Mouse (Mus musculus) kidney, embryonic 15.5 days (tissue): ENCODE data around the gene Ttc3. TPM values are rescaled to one million over a fixed set of nuclear protein-coding genes. Genes with fewer than 3 reads are reported as not detected.

Experiments
- ATAC-seq: fragments of 200-750 bp; cut with Nextera tagmentation; replicated peaks from 2 replicates; pipeline ENCODE4 v1.8.0; 2017; ENCODE audit warnings: moderate TSS enrichment; ENCODE audit not compliant: low FRiP score
- H3K27ac ChIP-seq: fragments of 300-500 bp; sonication (generic); 2 replicates; pipeline ENCODE4 v1.5.1; 2015; ENCODE audit warnings: mild to moderate bottlenecking, inconsistent platforms
- H3K27me3 ChIP-seq: fragments of 300-500 bp; sonication (generic); 2 replicates; pipeline ENCODE4 v1.6.1; 2015; ENCODE audit warnings: inconsistent platforms
- H3K36me3 ChIP-seq: fragments of 300-500 bp; sonication (generic); 2 replicates; pipeline ENCODE4 v1.6.1; 2015; ENCODE audit warnings: inconsistent platforms
- H3K4me1 ChIP-seq: fragments of 300-500 bp; sonication (generic); 2 replicates; pipeline ENCODE4 v1.6.1; 2015; ENCODE audit warnings: inconsistent platforms
- H3K4me2 ChIP-seq: fragments of 300-500 bp; sonication (generic); 2 replicates; pipeline ENCODE4 v1.6.1; 2015; ENCODE audit warnings: moderate library complexity, mild to moderate bottlenecking, inconsistent platforms
- H3K4me3 ChIP-seq: fragments of 300-500 bp; sonication (generic); replicated peaks from 2 replicates; pipeline ENCODE4 v1.5.1; 2015; ENCODE audit warnings: mild to moderate bottlenecking, inconsistent platforms
- H3K9ac ChIP-seq: fragments of 300-500 bp; sonication (generic); 2 replicates; pipeline ENCODE4 v1.6.1; 2015; ENCODE audit warnings: mild to moderate bottlenecking, inconsistent platforms
- H3K9me3 ChIP-seq: fragments of 300-500 bp; sonication (generic); replicated peaks from 2 replicates; pipeline ENCODE4 v1.6.1; 2016; ENCODE audit warnings: inconsistent platforms
- WGBS: fragments of 180-500 bp; shearing (Covaris S2); methylation state at CpG from one replicate; pipeline ENCODE4 v1.1.7; 2015; ENCODE audit warnings: mixed read lengths; 5-methylcytosine and 5-hydroxymethylcytosine counted together
- polyA plus RNA-seq: library from polyadenylated mRNA; unstranded; fragments of >200 nt; fragmentation: Nextera tagmentation; extraction: Ambion mirVana; gene quantifications from 2 replicates; pipeline ENCODE4 v1.2.1, GENCODE M21; 2015

The Ttc3 gene
- polyA plus RNA-seq, 1 experiment from 2014 or later: 228 TPM

GRCm38 (mm10) chr16:94345733-94346132 lies 24.7 kb upstream of the Ttc3 start:
- Histone ChIP-seq H3K9me3 (no peaks in the 10 kb centered on the region), H3K4me1 (peaks cover 9% of the 10 kb centered on the region), H3K4me2 (no peak overlapping the region), H3K4me3 (no peak overlapping the region), H3K36me3 (no peaks in the 10 kb centered on the region), H3K9ac (no peak overlapping the region), H3K27ac (no peak overlapping the region), H3K27me3 (no peaks in the 10 kb centered on the region)
- 93% methylated on average over 1 of the region's 1 CpGs for WGBS
- no peak for ATAC-seq

DNA sequence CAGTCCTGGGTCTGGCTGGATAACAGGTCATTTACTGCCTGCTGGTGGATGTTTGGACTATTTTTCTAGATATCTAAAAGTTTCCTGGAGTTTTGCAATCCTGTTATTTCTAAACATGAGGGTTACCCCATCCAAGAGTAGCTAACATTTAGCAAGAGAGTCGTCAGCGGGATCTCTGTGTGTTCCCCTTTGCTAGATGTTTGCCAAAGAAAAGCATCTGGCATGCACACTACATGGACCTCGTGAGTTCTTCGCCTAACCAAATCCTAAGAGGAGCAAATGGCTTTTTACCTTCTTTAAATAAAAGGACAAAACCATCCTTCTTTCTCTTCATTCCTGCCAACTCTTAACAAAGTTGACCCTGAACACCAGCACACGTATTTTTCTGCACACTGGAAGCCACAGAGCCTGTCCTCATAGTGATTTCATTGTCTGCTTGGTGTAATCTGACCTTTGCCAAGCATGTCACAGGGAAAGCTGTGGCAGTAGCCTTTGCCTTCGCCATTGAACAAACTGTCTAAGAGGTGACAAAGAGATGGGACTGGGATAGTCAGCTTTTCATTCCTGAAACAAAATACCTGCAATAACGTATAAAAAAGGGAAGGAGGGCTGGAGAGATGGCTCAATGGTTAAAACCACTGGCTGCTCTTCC lies 23.2 kb upstream of the Ttc3 start:
- WGBS: 76% methylated on average over 7 of the region's 7 CpGs
- H3K27ac ChIP-seq: no peak overlapping the region
- ATAC-seq: no peak

GRCm38 (mm10) chr16:94348779-94349178 lies 21.6 kb upstream of the Ttc3 start:
- no peak for ATAC-seq
- Histone ChIP-seq H3K27ac (no peak overlapping the region), H3K9me3 (no peaks in the 10 kb centered on the region), H3K4me2 (no peak overlapping the region), H3K9ac (no peak overlapping the region), H3K27me3 (no peaks in the 10 kb centered on the region), H3K4me1 (peaks cover 9% of the 10 kb centered on the region), H3K36me3 (no peaks in the 10 kb centered on the region), H3K4me3 (no peak overlapping the region)
- WGBS: 81% methylated on average over 2 of the region's 2 CpGs

More for the DNA sequence above, 23.2 kb upstream of the Ttc3 start:
- H3K27me3 ChIP-seq: no peaks in the 10 kb centered on the region
- H3K4me3 ChIP-seq: no peak overlapping the region
- H3K36me3 ChIP-seq: no peaks in the 10 kb centered on the region
- no peaks in the 10 kb centered on the region for H3K9me3 ChIP-seq
- H3K4me2 ChIP-seq: no peak overlapping the region
- H3K9ac ChIP-seq: no peak overlapping the region
- H3K4me1 ChIP-seq: peaks cover 9% of the 10 kb centered on the region

DNA sequence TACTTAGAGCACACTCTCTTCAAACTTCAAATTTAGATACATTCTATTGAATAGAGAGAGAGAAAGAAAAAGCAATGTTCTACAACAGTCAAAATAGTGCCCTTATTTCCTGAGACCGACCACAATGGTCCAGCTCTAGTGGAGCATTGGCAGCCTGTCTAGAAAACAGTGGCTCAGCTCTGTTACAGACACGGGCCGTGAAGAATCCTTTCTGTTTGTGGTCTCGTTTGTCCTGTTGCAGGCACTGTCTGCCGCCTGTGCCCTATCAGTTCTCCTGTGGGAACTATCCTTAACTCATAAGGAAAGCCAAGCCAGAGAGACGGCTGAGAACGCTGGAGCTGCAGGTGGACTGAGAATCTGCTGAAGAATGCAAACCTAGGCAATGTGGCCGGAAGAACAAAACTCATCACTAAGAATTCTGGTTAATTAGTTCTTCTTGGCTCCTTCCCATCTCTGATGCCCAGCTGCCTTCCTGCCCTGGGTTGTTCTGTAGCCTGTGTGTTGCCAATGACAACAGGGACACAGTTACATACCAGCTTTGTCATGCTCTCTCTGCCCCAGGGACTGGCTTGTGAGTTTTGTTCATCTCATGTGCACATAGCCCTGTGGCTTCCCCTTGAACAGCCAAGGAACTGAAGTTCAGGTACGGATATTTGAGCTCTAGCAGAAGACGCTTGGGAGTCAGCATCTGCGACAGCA lies 20.7 kb upstream of the Ttc3 start:
- H3K9me3 ChIP-seq: no peaks in the 10 kb centered on the region
- ATAC-seq: no peak
- peaks cover 14% of the 10 kb centered on the region for H3K4me1 ChIP-seq
- H3K9ac ChIP-seq: no peak overlapping the region
- no peak overlapping the region for H3K4me3 ChIP-seq
- 64% methylated on average over 11 of the region's 11 CpGs for WGBS
- no peak overlapping the region for H3K27ac ChIP-seq
- no peaks in the 10 kb centered on the region for H3K36me3 ChIP-seq
- H3K27me3 ChIP-seq: no peaks in the 10 kb centered on the region
- no peak overlapping the region for H3K4me2 ChIP-seq

DNA sequence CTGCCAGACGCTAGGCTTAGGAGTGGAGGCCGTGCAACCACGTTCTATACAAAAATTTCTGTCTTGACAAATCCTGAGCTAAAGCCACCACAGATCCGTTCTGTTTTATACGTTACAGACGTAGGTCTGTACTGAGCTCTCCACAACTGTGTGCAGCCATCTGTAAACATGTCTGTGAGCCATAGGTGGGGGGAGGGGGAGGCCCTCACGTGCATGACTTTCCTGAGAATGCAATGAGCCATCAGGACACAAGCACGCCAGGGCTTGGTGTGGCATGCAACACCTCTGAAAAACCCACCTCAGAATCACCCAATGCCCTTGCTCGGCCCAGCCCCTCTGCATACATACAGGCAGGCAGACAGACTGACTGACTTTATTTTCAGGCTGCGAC lies 20.1 kb upstream of the Ttc3 start:
- Histone ChIP-seq H3K4me2 (no peak overlapping the region), H3K4me1 (peaks cover 14% of the 10 kb centered on the region), H3K36me3 (no peaks in the 10 kb centered on the region), H3K9me3 (no peaks in the 10 kb centered on the region), H3K27ac (no peak overlapping the region), H3K9ac (no peak overlapping the region), H3K27me3 (no peaks in the 10 kb centered on the region), H3K4me3 (no peak overlapping the region)
- ATAC-seq: no peak
- WGBS: 58% methylated on average over 10 of the region's 10 CpGs

- Histone ChIP-seq H3K9me3 (no peaks in the 10 kb centered on the region), H3K36me3 (no peaks in the 10 kb centered on the region), H3K4me2 (peak overlapping the region; percentile 1; the same call in 1 of the 2 replicates), H3K27ac (no peak overlapping the region), H3K4me3 (no peak overlapping the region), H3K4me1 (peaks cover 14% of the 10 kb centered on the region), H3K27me3 (no peaks in the 10 kb centered on the region), H3K9ac (no peak overlapping the region)
- 23% methylated on average over 9 of the region's 9 CpGs for WGBS
- ATAC-seq: no peak; the same call in 1 of the 2 replicates
These were observed 16.0 kb upstream of the Ttc3 start for GRCm38 (mm10) chr16:94354450-94354849.

- Histone ChIP-seq H3K9ac (no peak overlapping the region), H3K36me3 (no peaks in the 10 kb centered on the region), H3K27me3 (no peaks in the 10 kb centered on the region), H3K4me3 (no peak overlapping the region), H3K4me1 (0 out of 2 replicates have a peak, but pooled peaks cover 5% of the 10 kb centered on the region), H3K27ac (no peak overlapping the region), H3K4me2 (no peak overlapping the region), H3K9me3 (no peaks in the 10 kb centered on the region)
- no peak for ATAC-seq
- WGBS: 58% methylated on average over 7 of the region's 7 CpGs
These were observed 14.4 kb upstream of the Ttc3 start for GRCm38 (mm10) chr16:94356046-94356445.

DNA sequence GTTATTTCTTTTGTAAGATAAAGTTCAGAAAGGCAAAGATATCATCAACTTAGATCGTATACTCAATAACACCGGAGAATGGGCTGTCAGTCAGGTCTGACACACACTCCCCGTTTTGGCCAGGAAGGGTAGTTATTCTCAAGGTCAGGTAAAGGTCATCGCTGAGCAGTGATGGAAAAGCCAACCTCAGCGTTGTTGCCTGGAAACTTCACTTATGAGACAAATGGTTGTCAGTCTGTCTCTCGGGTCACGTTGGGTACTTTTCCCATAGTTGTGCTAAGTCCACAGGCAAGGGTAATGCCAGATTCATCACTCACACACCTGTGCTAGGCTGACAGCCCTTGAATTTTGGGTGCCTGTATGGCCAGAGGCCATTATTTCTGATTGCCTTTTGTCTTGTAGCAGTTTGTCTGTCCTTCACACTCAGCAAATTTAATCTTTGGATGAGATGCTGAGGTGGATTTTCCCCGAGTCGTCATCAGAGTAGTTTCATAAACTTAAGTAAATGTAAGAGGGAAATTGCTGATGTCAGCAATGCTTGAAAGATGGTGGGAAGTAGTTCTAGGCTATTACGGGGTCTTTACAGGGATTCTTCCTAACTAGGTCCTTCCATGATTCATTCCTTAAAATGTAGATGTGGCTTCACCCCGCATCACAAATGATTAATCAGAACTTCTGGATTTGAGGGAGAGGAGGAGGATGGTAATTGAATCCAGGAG lies 13.5 kb upstream of the Ttc3 start:
- Histone ChIP-seq H3K27ac (no peak overlapping the region), H3K9ac (no peak overlapping the region), H3K9me3 (no peaks in the 10 kb centered on the region), H3K36me3 (no peaks in the 10 kb centered on the region), H3K4me1 (peaks cover 5% of the 10 kb centered on the region; the same call in 1 of the 2 replicates), H3K27me3 (no peaks in the 10 kb centered on the region), H3K4me3 (no peak overlapping the region), H3K4me2 (no peak overlapping the region)
- WGBS: 66% methylated on average over 11 of the region's 11 CpGs
- no peak for ATAC-seq

DNA sequence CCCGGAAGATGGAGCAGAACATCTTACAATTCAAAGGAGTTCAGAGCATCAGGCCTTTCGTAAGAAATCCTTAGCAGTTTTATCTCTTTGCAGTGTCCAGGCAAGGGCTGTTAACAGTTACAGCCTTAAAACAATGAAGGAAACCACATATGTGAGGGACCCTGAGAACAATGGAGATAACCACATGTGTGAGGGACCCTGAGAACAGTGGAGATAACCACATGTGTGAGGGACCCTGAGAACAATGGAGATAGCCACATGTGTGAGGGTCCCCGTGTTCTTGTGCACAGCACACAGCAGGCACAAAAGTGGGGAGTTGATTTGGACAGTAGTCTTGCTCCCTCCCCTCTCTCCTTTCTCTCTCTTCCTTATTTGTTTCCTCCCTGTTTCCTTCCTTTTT lies 12.3 kb upstream of the Ttc3 start:
- Histone ChIP-seq H3K4me2 (no peak overlapping the region), H3K4me3 (no peak overlapping the region), H3K9ac (no peak overlapping the region), H3K27ac (no peak overlapping the region), H3K27me3 (no peaks in the 10 kb centered on the region), H3K36me3 (no peaks in the 10 kb centered on the region), H3K9me3 (no peaks in the 10 kb centered on the region), H3K4me1 (peaks cover 11% of the 10 kb centered on the region; the same call in 1 of the 2 replicates)
- ATAC-seq: no peak
- 86% methylated on average over 3 of the region's 3 CpGs for WGBS

- H3K27ac ChIP-seq: no peak overlapping the region
- H3K4me1 ChIP-seq: peaks cover 6% of the 10 kb centered on the region; the same call in 1 of the 2 replicates
- no peak overlapping the region for H3K4me3 ChIP-seq
- WGBS: 86% methylated on average over 13 of the region's 13 CpGs
- no peak for ATAC-seq
- H3K27me3 ChIP-seq: no peaks in the 10 kb centered on the region
- peaks cover 11% of the 10 kb centered on the region; the same call in 1 of the 2 replicates for H3K36me3 ChIP-seq
- H3K9me3 ChIP-seq: no peaks in the 10 kb centered on the region
- H3K4me2 ChIP-seq: no peak overlapping the region
- H3K9ac ChIP-seq: no peak overlapping the region
These were observed 9.7 kb upstream of the Ttc3 start for GRCm38 (mm10) chr16:94360578-94361350.

DNA sequence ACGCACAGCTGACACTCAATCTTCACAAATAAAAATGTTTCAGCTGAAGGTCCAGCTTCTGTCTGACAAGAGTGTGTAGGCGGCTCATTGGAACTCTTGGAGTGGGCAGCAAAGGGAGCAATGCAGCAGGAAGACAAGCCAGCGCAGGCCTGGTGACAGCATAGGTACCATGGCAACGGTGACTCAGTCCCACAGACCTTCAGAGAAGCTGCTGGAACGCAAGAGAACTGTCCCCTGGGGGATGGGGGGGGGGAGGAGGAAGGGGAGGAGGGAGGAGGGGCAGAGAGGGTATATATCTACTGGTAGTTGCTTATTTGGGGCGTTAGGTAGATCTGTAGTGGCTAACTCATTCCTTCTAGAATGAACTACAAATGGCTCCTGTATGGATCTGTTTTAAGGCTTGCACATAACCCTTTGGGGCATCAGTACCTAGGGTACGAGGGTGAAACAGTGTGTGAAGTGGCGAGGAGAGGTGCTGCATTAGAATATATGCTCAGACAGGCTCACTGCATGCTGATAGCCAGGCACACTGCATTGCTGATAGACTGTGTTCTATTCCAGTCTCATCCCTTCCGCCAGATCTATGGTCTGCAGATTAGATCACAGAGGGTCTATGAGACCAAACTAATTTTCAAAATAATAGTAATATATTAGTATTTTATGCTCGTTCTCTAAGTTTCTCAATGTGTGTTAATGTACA lies 8.1 kb upstream of the Ttc3 start:
- H3K4me1 ChIP-seq: peaks cover 6% of the 10 kb centered on the region; the same call in 1 of the 2 replicates
- H3K9ac ChIP-seq: no peak overlapping the region
- WGBS: 45% methylated on average over 10 of the region's 10 CpGs
- no peak overlapping the region for H3K27ac ChIP-seq
- H3K4me2 ChIP-seq: no peak overlapping the region
- peak; percentile 52; the same call in 1 of the 2 replicates for ATAC-seq
- peaks cover 11% of the 10 kb centered on the region; the same call in 1 of the 2 replicates for H3K36me3 ChIP-seq
- H3K9me3 ChIP-seq: no peaks in the 10 kb centered on the region
- H3K27me3 ChIP-seq: no peaks in the 10 kb centered on the region
- H3K4me3 ChIP-seq: no peak overlapping the region
